In the genomic region with DNA sequence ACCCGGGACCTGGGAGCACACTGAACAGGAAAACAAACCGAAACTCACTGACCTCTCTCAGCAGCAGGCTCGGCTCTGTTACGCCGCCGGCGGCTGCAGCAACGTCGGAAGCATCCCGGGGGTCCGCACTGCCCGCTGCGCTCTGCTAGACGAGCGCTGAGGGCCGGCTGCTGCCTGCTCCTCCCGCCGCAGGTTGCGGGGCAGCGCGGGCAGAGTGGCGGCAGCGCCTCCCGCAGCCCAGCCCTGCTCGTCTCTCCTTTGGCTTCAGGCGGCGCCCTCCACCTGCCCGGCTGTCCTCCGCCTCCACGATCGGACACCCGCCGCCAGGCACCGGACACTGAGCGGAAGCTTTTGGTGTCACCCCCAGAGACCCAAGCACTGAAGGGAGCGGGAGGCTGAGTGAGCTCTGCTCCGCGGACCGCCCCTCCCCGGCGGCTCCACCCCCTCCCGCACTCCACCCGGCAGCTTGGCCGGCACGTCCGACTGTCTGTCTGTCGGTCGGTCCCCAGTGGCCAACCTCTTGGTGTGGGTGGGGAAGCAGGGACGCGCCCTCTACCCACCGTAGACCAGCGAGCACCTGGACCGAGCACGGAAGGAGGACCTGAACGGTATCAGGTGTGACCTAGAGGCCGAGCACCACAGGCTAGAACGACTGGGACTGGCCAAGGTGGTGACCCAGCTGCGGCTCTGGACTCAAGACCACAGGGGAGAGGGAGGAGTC, we compare ENCODE assay signal across 8 mouse cellular contexts. TPM values are rescaled to one million over a fixed set of nuclear protein-coding genes. Genes with fewer than 3 reads are reported as not detected.
A peak's percentile ranks its signal among the peaks of the same experiment; 100 is the strongest.
DNase-seq lines count a peak whose midpoint lies in the region; ATAC-seq and TF ChIP-seq lines count a peak whose summit lies in the region.

A gene (minus strand): TSS at position 420 of the 721 bp plus-strand sequence.

- TF ChIP-seq CTCF in bone marrow macrophage, adult 2 months (IDR thresholded peaks at IDR 0.05; ENCODE audit: low read depth, low read length) = peak; percentile 11; the same call in 1 of the 2 replicates
- 0 out of 2 replicates have a peak, but pooled peaks have one; percentile 1 for TF ChIP-seq CTCF in embryonic fibroblast, embryonic 13.5 days (IDR thresholded peaks at IDR 0.05; ENCODE audit: borderline replicate concordance, insufficient read depth, low read length)
- 0 out of 2 replicates have a peak, but pooled peaks have one; percentile 9 for TF ChIP-seq CTCF in liver, embryonic 14.5 days (IDR thresholded peaks at IDR 0.05; ENCODE audit: low read depth)
- no peak for TF ChIP-seq CTCF in testis, adult 2 months (IDR thresholded peaks at IDR 0.05; ENCODE audit: control insufficient read depth, insufficient read depth, insufficient replicate concordance, low read depth, low read length)

- peak; percentile 61; the same call in 1 of the 2 replicates for ATAC-seq in heart, embryonic 13.5 days (ENCODE audit: extremely low read depth, insufficient number of reproducible peaks, low FRiP score, low TSS enrichment)
- peak; percentile 86 for ATAC-seq in kidney, embryonic 15.5 days (replicated peaks; ENCODE audit: low FRiP score)
- peak; percentile 48; the same call in 1 of the 2 replicates for ATAC-seq in liver, embryonic 14.5 days (ENCODE audit: insufficient read depth)

- H3K9ac ChIP-seq in heart, embryonic 13.5 days = peak within 1 kb of the TSS; percentile 77
- peak within 1 kb of the TSS; percentile 59 for H3K9ac ChIP-seq in kidney, embryonic 15.5 days
- no peak within 1 kb of the TSS; the same call in 1 of the 2 replicates for H3K9ac ChIP-seq in liver, embryonic 14.5 days (replicated peaks)

- no peak for TF ChIP-seq EP300 in liver, embryonic 14.5 days (IDR thresholded peaks at IDR 0.05; ENCODE audit: low read depth)

- H3K4me2 ChIP-seq in heart, embryonic 13.5 days = peak within 1 kb of the TSS; percentile 96
- H3K4me2 ChIP-seq in kidney, embryonic 15.5 days = peak within 1 kb of the TSS; percentile 94
- H3K4me2 ChIP-seq in liver, embryonic 14.5 days (ENCODE audit: low read depth) = peak within 1 kb of the TSS; percentile 53

- no peaks in the 10 kb centered on the region for H3K36me3 ChIP-seq in heart, embryonic 13.5 days
- H3K36me3 ChIP-seq in kidney, embryonic 15.5 days = no peaks in the 10 kb centered on the region
- H3K36me3 ChIP-seq in liver, embryonic 14.5 days (replicated peaks; ENCODE audit: control insufficient read depth, insufficient read depth, low read depth) = no peaks in the 10 kb centered on the region
- H3K36me3 ChIP-seq in testis, adult 2 months (ENCODE audit: control insufficient read depth, insufficient read depth, low read length) = no peaks in the 10 kb centered on the region

- WGBS in heart, embryonic 13.5 days = under 1% methylated on average over 51 of the region's 58 CpGs
- WGBS in kidney, embryonic 15.5 days = under 1% methylated on average over 58 of the region's 58 CpGs
- under 1% methylated on average over 57 of the region's 58 CpGs for WGBS in liver, embryonic 14.5 days (ENCODE audit: insufficient replicate concordance)

- no peaks in the 10 kb centered on the region for H3K9me3 ChIP-seq in heart, embryonic 13.5 days
- H3K9me3 ChIP-seq in kidney, embryonic 15.5 days (replicated peaks) = no peaks in the 10 kb centered on the region
- no peaks in the 10 kb centered on the region for H3K9me3 ChIP-seq in liver, embryonic 14.5 days (ENCODE audit: control insufficient read depth, low read length)

- H3K27ac ChIP-seq in bone marrow macrophage, adult 2 months (ENCODE audit: insufficient read depth, low read depth, low read length) = no peak within 1 kb of the TSS
- no peak within 1 kb of the TSS for H3K27ac ChIP-seq in embryonic fibroblast, embryonic 13.5 days (ENCODE audit: insufficient read depth, low read length)
- no peak within 1 kb of the TSS for H3K27ac ChIP-seq in heart, embryonic 13.5 days (replicated peaks)
- H3K27ac ChIP-seq in kidney, embryonic 15.5 days = no peak within 1 kb of the TSS
- no peak within 1 kb of the TSS for H3K27ac ChIP-seq in liver, embryonic 14.5 days
- H3K27ac ChIP-seq in testis, adult 2 months (ENCODE audit: control insufficient read depth, insufficient read depth, low read depth, low read length) = no peak within 1 kb of the TSS

- peak within 1 kb of the TSS; percentile 84 for H3K4me3 ChIP-seq in bone marrow macrophage, adult 2 months (ENCODE audit: insufficient read depth, low read length)
- peak within 1 kb of the TSS; percentile 80 for H3K4me3 ChIP-seq in embryonic fibroblast, embryonic 13.5 days (ENCODE audit: insufficient read depth, low read length)
- peak within 1 kb of the TSS; percentile 82 for H3K4me3 ChIP-seq in heart, embryonic 13.5 days
- H3K4me3 ChIP-seq in kidney, embryonic 15.5 days (replicated peaks) = peak within 1 kb of the TSS; percentile 68
- peak within 1 kb of the TSS; percentile 54 to 58 for H3K4me3 ChIP-seq in liver, embryonic 14.5 days (ENCODE audit: insufficient read depth in 1 of 2, low read depth in 2 of 2, low read length in 2 of 2)
- peak within 1 kb of the TSS; percentile 75 for H3K4me3 ChIP-seq in testis, adult 2 months (ENCODE audit: control insufficient read depth, low read depth, low read length)

- H3K4me1 ChIP-seq in bone marrow macrophage, adult 2 months (ENCODE audit: control insufficient read depth, insufficient read depth, low read length) = no peaks in the 10 kb centered on the region
- no peaks in the 10 kb centered on the region for H3K4me1 ChIP-seq in embryonic fibroblast, embryonic 13.5 days (ENCODE audit: control insufficient read depth, insufficient read depth, low read length)
- peaks cover 7% of the 10 kb centered on the region; the same call in 1 of the 2 replicates for H3K4me1 ChIP-seq in heart, embryonic 13.5 days
- H3K4me1 ChIP-seq in kidney, embryonic 15.5 days = peaks cover 15% of the 10 kb centered on the region
- no peaks in the 10 kb centered on the region for H3K4me1 ChIP-seq in liver, embryonic 14.5 days (replicated peaks; ENCODE audit: control insufficient read depth in 2 of 2, insufficient read depth in 2 of 2, low read length in 1 of 2)
- peaks cover 3% of the 10 kb centered on the region for H3K4me1 ChIP-seq in testis, adult 2 months (ENCODE audit: control insufficient read depth, insufficient read depth, low read length)

- DNase-seq in CD4-positive, CD25-positive, alpha-beta regulatory T cell, adult 2 months (ENCODE audit: low read depth, low spot score) = peak; percentile 35
- DNase-seq in liver, embryonic 14.5 days (ENCODE audit: low read depth in 3 of 3, low spot score in 3 of 3) = no peak
- peak; percentile 73 for DNase-seq in neural tube, embryonic 10.5 days (ENCODE audit: extremely low spot score, low spot score)

- H3K27me3 ChIP-seq in heart, embryonic 13.5 days (replicated peaks) = peaks cover 30% of the 10 kb centered on the region
- peaks cover 8% of the 10 kb centered on the region; the same call in 1 of the 2 replicates for H3K27me3 ChIP-seq in kidney, embryonic 15.5 days
- peaks cover 19% of the 10 kb centered on the region for H3K27me3 ChIP-seq in liver, embryonic 14.5 days (ENCODE audit: control insufficient read depth, insufficient read depth, low read length)
- no peaks in the 10 kb centered on the region for H3K27me3 ChIP-seq in testis, adult 2 months (ENCODE audit: control insufficient read depth, insufficient read depth, low read length)

- TF ChIP-seq POLR2A in bone marrow macrophage, adult 2 months (IDR thresholded peaks at IDR 0.05; ENCODE audit: borderline replicate concordance, low read depth, low read length) = no peak
- TF ChIP-seq POLR2A in embryonic fibroblast, embryonic 13.5 days (IDR thresholded peaks at IDR 0.05; ENCODE audit: low read depth, low read length) = no peak
- no peak for TF ChIP-seq POLR2A in testis, adult 2 months (IDR thresholded peaks at IDR 0.05; ENCODE audit: control insufficient read depth, low read depth, low read length)

RNA-seq across cellular contexts. Expression of the gene that starts here (rescaled TPM):
- polyA plus RNA-seq in bone marrow macrophage, adult 2 months (2012; ENCODE audit: insufficient read depth, insufficient read length, missing spikeins) = 0.08 TPM in 1 of 2 replicates, not detected in the other
- 0.17 and 0.60 TPM in 2 replicates for polyA plus RNA-seq in embryonic fibroblast, embryonic 13.5 days (2011; ENCODE audit: insufficient read length, low read depth, missing spikeins)
- 0.13 and 0.15 TPM in 2 replicates for polyA plus RNA-seq in heart, embryonic 13.5 days (2015; fragmentation: Nextera tagmentation; extraction: Ambion mirVana)
- 0.80 and 0.83 TPM in 2 replicates for polyA plus RNA-seq in kidney, embryonic 15.5 days (2015; fragmentation: Nextera tagmentation; extraction: Ambion mirVana)
- polyA plus RNA-seq in liver, embryonic 14.5 days (2012; rRNA removed) = 0.08 TPM in 2 replicates
- polyA plus RNA-seq in liver, embryonic 14.5 days (2014; fragmentation: Nextera tagmentation; extraction: Ambion mirVana) = 0.05 and 0.06 TPM in 2 replicates
- 0.27 and 0.29 TPM in 2 replicates for polyA plus RNA-seq in testis, adult 2 months (2012; rRNA removed)

Comparison
In these comparisons a context has a peak if more than half of its experiments do, and no peak if none do; other contexts are left out.
1. Peak in ATAC-seq, H3K4me3 ChIP-seq, H3K9ac ChIP-seq and H3K4me2 ChIP-seq in heart, embryonic 13.5 days; RNA of the gene not detected or under 1 TPM.
2. Peak in ATAC-seq, H3K4me3 ChIP-seq, H3K9ac ChIP-seq and H3K4me2 ChIP-seq in kidney, embryonic 15.5 days; RNA of the gene not detected or under 1 TPM.
3. Peak in ATAC-seq, H3K4me3 ChIP-seq and H3K4me2 ChIP-seq in liver, embryonic 14.5 days; RNA of the gene not detected or under 1 TPM.
4. DNase-seq: peak in CD4-positive, CD25-positive, alpha-beta regulatory T cell, adult 2 months (single experiment) and neural tube, embryonic 10.5 days (single experiment); none in liver, embryonic 14.5 days (0 of 3).
5. Peak in every context shown above with its lines, with median percentiles within 50 percentile points of each other: H3K4me3 ChIP-seq, ATAC-seq and H3K4me2 ChIP-seq.